Mouse (Mus musculus): ENCODE measurements around the gene Gal3st2. TPM values are rescaled to one million over a fixed set of nuclear protein-coding genes. Genes with fewer than 3 reads are reported as not detected.

Gal3st2 gene
- polyA plus RNA-seq, 1 experiment from 2014 or later = not detected

Other genes with a start within 250 kb of the Gal3st2 start
- 260 and 266 TPM in 2 replicates for gene Stk25, start 202.6 kb upstream of the Gal3st2 start, polyA plus RNA-seq (2016; fragmentation: Nextera tagmentation; extraction: Ambion mirVana)
- 41.9 and 50.8 TPM in 2 replicates for gene Bok, start 175.6 kb upstream of the Gal3st2 start, polyA plus RNA-seq (2016; fragmentation: Nextera tagmentation; extraction: Ambion mirVana)
- gene Atg4b, start 109.8 kb upstream of the Gal3st2 start, polyA plus RNA-seq (2016; fragmentation: Nextera tagmentation; extraction: Ambion mirVana) = 116 and 119 TPM in 2 replicates
- 36.0 and 36.7 TPM in 2 replicates for gene Thap4, start 106.4 kb upstream of the Gal3st2 start, polyA plus RNA-seq (2016; fragmentation: Nextera tagmentation; extraction: Ambion mirVana)
- 187 TPM in 2 replicates for gene Dtymk, start 59.4 kb upstream of the Gal3st2 start, polyA plus RNA-seq (2016; fragmentation: Nextera tagmentation; extraction: Ambion mirVana)
- gene Ing5, start 57.3 kb upstream of the Gal3st2 start, polyA plus RNA-seq (2016; fragmentation: Nextera tagmentation; extraction: Ambion mirVana) = 12.4 and 14.0 TPM in 2 replicates
- 17.0 TPM in 2 replicates for gene D2hgdh, start 36.4 kb upstream of the Gal3st2 start, polyA plus RNA-seq (2016; fragmentation: Nextera tagmentation; extraction: Ambion mirVana)
- gene Gal3st2b, start 57.0 kb downstream of the Gal3st2 start, polyA plus RNA-seq (2016; fragmentation: Nextera tagmentation; extraction: Ambion mirVana) = not detected in 2 replicates
- not detected in 2 replicates for gene Gal3st2c, start 129.2 kb downstream of the Gal3st2 start, polyA plus RNA-seq (2016; fragmentation: Nextera tagmentation; extraction: Ambion mirVana)
- gene Neu4, start 159.1 kb downstream of the Gal3st2 start, polyA plus RNA-seq (2016; fragmentation: Nextera tagmentation; extraction: Ambion mirVana) = not detected in 2 replicates
- gene Pdcd1, start 191.2 kb downstream of the Gal3st2 start, polyA plus RNA-seq (2016; fragmentation: Nextera tagmentation; extraction: Ambion mirVana) = not detected in 2 replicates

Data from neural tube, embryonic 12.5 days (tissue).